Mouse (Mus musculus) frontal cortex, postnatal 36 days (tissue): ENCODE measurements around the gene Cylc1.

Experiments
- DNase-seq, 2 experiments: peaks; one replicate each; pipeline ENCODE4 v3.0.0; 2022; ENCODE audit warnings: low spot score in 2 of 2

Gene Cylc1

GRCm38 (mm10) chrX:111110118-111110517 lies at the start of gene Cylc1:
Cylc1 (plus strand) TSS chrX:111110418.
- no peak for DNase-seq

GRCm38 (mm10) chrX:111078680-111079079 lies 31.5 kb upstream of the Cylc1 start:
- no peak for DNase-seq

GRCm38 (mm10) chrX:111168040-111168439 lies 57.8 kb downstream of the Cylc1 start, which contains the start of gene Gm10112:
Gm10112 (plus strand) TSS chrX:111168340.
- no peak for DNase-seq
